Mouse (Mus musculus) brain, embryonic 14.5 days (tissue): ENCODE results near the gene Prg4.

Experiments
- CTCF ChIP-seq: fragments of 200-500 bp; IDR thresholded peaks from 2 replicates; pipeline ENCODE4 v1.5.1; 2012; ENCODE audit warnings: inconsistent platforms, mild to moderate bottlenecking, moderate library complexity, borderline replicate concordance; ENCODE audit not compliant: insufficient read depth, insufficient read length; ENCODE audit errors: extremely low read depth
- POLR2A ChIP-seq: fragments of 200-500 bp; IDR thresholded peaks from 2 replicates; pipeline ENCODE4 v1.6.1; 2012; ENCODE audit warnings: mild to moderate bottlenecking, inconsistent platforms, borderline replicate concordance; ENCODE audit not compliant: poor library complexity, insufficient read depth, insufficient read length, severe bottlenecking; ENCODE audit errors: extremely low read depth

DNA sequence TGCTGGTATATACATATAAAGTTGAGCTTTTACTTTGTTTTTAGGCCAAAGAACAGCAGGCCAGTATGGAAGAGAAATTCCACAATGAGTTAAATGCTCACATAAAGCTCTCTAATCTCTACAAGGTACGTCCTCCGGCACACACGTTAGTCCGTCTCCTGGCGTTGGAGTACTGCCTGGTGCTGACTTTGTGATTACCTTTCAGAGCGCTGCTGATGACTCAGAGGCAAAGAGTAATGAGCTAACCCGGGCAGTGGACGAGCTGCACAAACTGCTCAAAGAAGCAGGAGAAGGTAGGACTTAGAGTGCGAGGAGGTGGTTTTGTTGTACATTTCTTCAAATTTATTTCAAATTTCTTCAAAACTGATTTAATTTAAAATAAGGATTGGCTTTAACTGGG is 58.7 kb downstream of the Prg4 start:
- TF ChIP-seq CTCF (no peak), POLR2A (no peak)
